Mouse (Mus musculus): Measurements from ENCODE around the gene Klk9. TPM values are rescaled to one million over a fixed set of nuclear protein-coding genes. Genes with fewer than 3 reads are reported as not detected.

Klk9 gene
- polyA plus RNA-seq, 1 experiment from 2014 or later = not detected

Other genes with a start within 250 kb of the Klk9 start
- gene Cd33, start 247.5 kb upstream of the Klk9 start, polyA plus RNA-seq (2015; fragmentation: Nextera tagmentation; extraction: Ambion mirVana) = 1.5 and 1.6 TPM in 2 replicates
- 8.2 and 9.5 TPM in 2 replicates for gene Zfp658, start 229.6 kb upstream of the Klk9 start, polyA plus RNA-seq (2015; fragmentation: Nextera tagmentation; extraction: Ambion mirVana)
- gene Zfp719, start 212.3 kb upstream of the Klk9 start, polyA plus RNA-seq (2015; fragmentation: Nextera tagmentation; extraction: Ambion mirVana) = 13.9 and 14.7 TPM in 2 replicates
- gene Zfp819, start 184.7 kb upstream of the Klk9 start, polyA plus RNA-seq (2015; fragmentation: Nextera tagmentation; extraction: Ambion mirVana) = 0.29 and 0.32 TPM in 2 replicates
- not detected in 2 replicates for gene Ceacam18, start 157.2 kb upstream of the Klk9 start, polyA plus RNA-seq (2015; fragmentation: Nextera tagmentation; extraction: Ambion mirVana)
- gene Siglece, start 131.7 kb upstream of the Klk9 start, polyA plus RNA-seq (2015; fragmentation: Nextera tagmentation; extraction: Ambion mirVana) = 0.41 TPM in 1 of 2 replicates, not detected in the other
- 20.1 and 21.1 TPM in 2 replicates for gene Ctu1, start 119.9 kb upstream of the Klk9 start, polyA plus RNA-seq (2015; fragmentation: Nextera tagmentation; extraction: Ambion mirVana)
- not detected in 2 replicates for gene Klk14, start 101.5 kb upstream of the Klk9 start, polyA plus RNA-seq (2015; fragmentation: Nextera tagmentation; extraction: Ambion mirVana)
- gene Klk13, start 79.3 kb upstream of the Klk9 start, polyA plus RNA-seq (2015; fragmentation: Nextera tagmentation; extraction: Ambion mirVana) = not detected in 2 replicates
- gene Klk12, start 23.0 kb upstream of the Klk9 start, polyA plus RNA-seq (2015; fragmentation: Nextera tagmentation; extraction: Ambion mirVana) = not detected in 2 replicates
- not detected in 2 replicates for gene Klk11, start 17.3 kb upstream of the Klk9 start, polyA plus RNA-seq (2015; fragmentation: Nextera tagmentation; extraction: Ambion mirVana)
- gene Klk10, start 10.9 kb upstream of the Klk9 start, polyA plus RNA-seq (2015; fragmentation: Nextera tagmentation; extraction: Ambion mirVana) = not detected in 2 replicates
- gene Klk8, start 5.7 kb downstream of the Klk9 start, polyA plus RNA-seq (2015; fragmentation: Nextera tagmentation; extraction: Ambion mirVana) = 8.0 and 8.3 TPM in 2 replicates
- not detected in 2 replicates for gene Klk7, start 19.4 kb downstream of the Klk9 start, polyA plus RNA-seq (2015; fragmentation: Nextera tagmentation; extraction: Ambion mirVana)
- gene Klk6, start 32.6 kb downstream of the Klk9 start, polyA plus RNA-seq (2015; fragmentation: Nextera tagmentation; extraction: Ambion mirVana) = not detected in 2 replicates
- not detected in 2 replicates for gene Klk5, start 50.1 kb downstream of the Klk9 start, polyA plus RNA-seq (2015; fragmentation: Nextera tagmentation; extraction: Ambion mirVana)
- gene Klk4, start 89.3 kb downstream of the Klk9 start, polyA plus RNA-seq (2015; fragmentation: Nextera tagmentation; extraction: Ambion mirVana) = 0.31 TPM in 1 of 2 replicates, not detected in the other
- not detected in 2 replicates for gene Klk15, start 141.8 kb downstream of the Klk9 start, polyA plus RNA-seq (2015; fragmentation: Nextera tagmentation; extraction: Ambion mirVana)
- not detected in 2 replicates for gene Klk1b8, start 158.8 kb downstream of the Klk9 start, polyA plus RNA-seq (2015; fragmentation: Nextera tagmentation; extraction: Ambion mirVana)
- not detected in 2 replicates for gene Klk1b1, start 174.9 kb downstream of the Klk9 start, polyA plus RNA-seq (2015; fragmentation: Nextera tagmentation; extraction: Ambion mirVana)
- not detected in 2 replicates for gene Klk1b9, start 184.2 kb downstream of the Klk9 start, polyA plus RNA-seq (2015; fragmentation: Nextera tagmentation; extraction: Ambion mirVana)
- not detected in 2 replicates for gene Klk1b11, start 204.0 kb downstream of the Klk9 start, polyA plus RNA-seq (2015; fragmentation: Nextera tagmentation; extraction: Ambion mirVana)
- not detected in 2 replicates for gene Klk1b26, start 220.3 kb downstream of the Klk9 start, polyA plus RNA-seq (2015; fragmentation: Nextera tagmentation; extraction: Ambion mirVana)